Comparison of ENCODE assay signal across 14 mouse cellular contexts in the genomic region with DNA sequence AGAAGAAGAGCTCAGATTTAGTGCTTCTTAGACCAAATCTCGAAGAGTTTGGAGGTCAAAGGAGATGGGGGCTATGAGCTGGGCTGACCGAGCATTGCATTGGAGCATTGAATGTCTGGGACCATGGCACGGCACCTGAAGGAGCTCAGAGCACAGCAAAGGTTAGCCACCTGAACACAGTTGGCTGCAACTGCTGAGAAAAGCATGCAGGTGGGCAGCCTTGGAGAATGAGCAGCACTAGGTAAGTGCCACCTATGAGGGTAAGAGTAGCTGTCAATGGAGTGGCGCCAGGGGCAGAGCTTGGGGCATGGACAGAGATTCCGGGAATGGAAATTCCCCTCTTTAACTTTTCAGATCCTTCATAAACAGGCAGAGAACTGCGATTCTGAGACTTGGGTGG.
"Had no signal": no experiment of that assay in that cellular context is flagged by ENCODE, and none has a peak within 500 bp of the region (broad histone marks: within the 10 kb centered on the region; RNA-seq: fewer than 3 reads in every experiment).

No protein-coding gene starts in this region.

- DNase-seq: cerebellum, adult 18-20 months; cerebellum, adult 8-10 months; cerebellum, adult 9-10 months; cerebellum, adult 9-11 months; cerebellum, postnatal 14 days; cerebellum, postnatal 36 days; embryo, embryonic 11 days; forebrain, postnatal 0 days; gastrocnemius, adult 2 months; gastrocnemius, postnatal 10 days; gastrocnemius, postnatal 14 days; gastrocnemius, postnatal 25 days; gastrocnemius, postnatal 36 days; heart, adult 18-20 months had no signal
